25 mouse cellular contexts compared by ENCODE assay signal in genomic region chr14:21206472-21206871, GRCm38 (mm10).
"Had no signal": no experiment of that assay in that cellular context is flagged by ENCODE, and none has a peak within 500 bp of the region (broad histone marks: within the 10 kb centered on the region; RNA-seq: fewer than 3 reads in every experiment).

No protein-coding gene starts in this region.

- H3K9ac ChIP-seq: heart, embryonic 13.5 days; heart, embryonic 15.5 days; hindbrain, embryonic 13.5 days; hindbrain, embryonic 15.5 days; limb, embryonic 13.5 days; liver, embryonic 13.5 days; liver, embryonic 15.5 days had no signal

- H3K4me1 ChIP-seq: heart, embryonic 13.5 days; heart, embryonic 15.5 days; hindbrain, embryonic 13.5 days; hindbrain, embryonic 15.5 days; limb, embryonic 13.5 days; liver, embryonic 13.5 days; liver, embryonic 15.5 days had no signal

- DNase-seq: gastrocnemius, postnatal 14 days; gastrocnemius, postnatal 36 days; heart, adult 11 months; heart, adult 2 months; heart, postnatal 14 days; heart, postnatal 36 days; kidney, adult 11 months; kidney, adult 2 months; kidney, postnatal 10 days; kidney, postnatal 25 days; kidney, postnatal 4 days; liver; liver, embryonic 13.5 days had no signal

- H3K27me3 ChIP-seq: heart, embryonic 13.5 days; heart, embryonic 15.5 days; hindbrain, embryonic 13.5 days; hindbrain, embryonic 15.5 days; limb, embryonic 13.5 days; liver, embryonic 13.5 days; liver, embryonic 15.5 days had no signal

- ATAC-seq: hindbrain, postnatal 0 days; intestine, embryonic 16.5 days had no signal

- H3K4me2 ChIP-seq: heart, embryonic 11.5 days; heart, embryonic 13.5 days; heart, embryonic 15.5 days; hindbrain, embryonic 13.5 days; hindbrain, embryonic 15.5 days; limb, embryonic 13.5 days; liver, embryonic 11.5 days; liver, embryonic 13.5 days; liver, embryonic 15.5 days had no signal

- H3K9me3 ChIP-seq: heart, embryonic 13.5 days; heart, embryonic 15.5 days; hindbrain, embryonic 13.5 days; hindbrain, embryonic 15.5 days; limb, embryonic 13.5 days; liver, embryonic 13.5 days; liver, embryonic 15.5 days had no signal

- H3K36me3 ChIP-seq: heart, embryonic 13.5 days; heart, embryonic 15.5 days; hindbrain, embryonic 13.5 days; hindbrain, embryonic 15.5 days; limb, embryonic 13.5 days; liver, embryonic 13.5 days had no signal

- H3K4me3 ChIP-seq: heart, adult 2 months; heart, embryonic 13.5 days; heart, embryonic 15.5 days; hindbrain, embryonic 13.5 days; hindbrain, embryonic 15.5 days; layer of hippocampus, adult 2 months; left cerebral cortex, adult 2 months; limb, embryonic 13.5 days; liver, embryonic 13.5 days; liver, embryonic 15.5 days had no signal

- H3K27ac ChIP-seq: heart, adult 2 months; heart, embryonic 13.5 days; heart, embryonic 15.5 days; hindbrain, embryonic 13.5 days; hindbrain, embryonic 15.5 days; hindbrain, postnatal 0 days; layer of hippocampus, adult 2 months; left cerebral cortex, adult 2 months; limb, embryonic 13.5 days; liver, embryonic 13.5 days; liver, embryonic 15.5 days had no signal
